Mouse (Mus musculus): ENCODE data around the gene Vpreb1. TPM values are rescaled to one million over a fixed set of nuclear protein-coding genes. Genes with fewer than 3 reads are reported as not detected.

Vpreb1 gene
- polyA plus RNA-seq, 1 experiment from 2014 or later, result 1.3 TPM

DNA sequence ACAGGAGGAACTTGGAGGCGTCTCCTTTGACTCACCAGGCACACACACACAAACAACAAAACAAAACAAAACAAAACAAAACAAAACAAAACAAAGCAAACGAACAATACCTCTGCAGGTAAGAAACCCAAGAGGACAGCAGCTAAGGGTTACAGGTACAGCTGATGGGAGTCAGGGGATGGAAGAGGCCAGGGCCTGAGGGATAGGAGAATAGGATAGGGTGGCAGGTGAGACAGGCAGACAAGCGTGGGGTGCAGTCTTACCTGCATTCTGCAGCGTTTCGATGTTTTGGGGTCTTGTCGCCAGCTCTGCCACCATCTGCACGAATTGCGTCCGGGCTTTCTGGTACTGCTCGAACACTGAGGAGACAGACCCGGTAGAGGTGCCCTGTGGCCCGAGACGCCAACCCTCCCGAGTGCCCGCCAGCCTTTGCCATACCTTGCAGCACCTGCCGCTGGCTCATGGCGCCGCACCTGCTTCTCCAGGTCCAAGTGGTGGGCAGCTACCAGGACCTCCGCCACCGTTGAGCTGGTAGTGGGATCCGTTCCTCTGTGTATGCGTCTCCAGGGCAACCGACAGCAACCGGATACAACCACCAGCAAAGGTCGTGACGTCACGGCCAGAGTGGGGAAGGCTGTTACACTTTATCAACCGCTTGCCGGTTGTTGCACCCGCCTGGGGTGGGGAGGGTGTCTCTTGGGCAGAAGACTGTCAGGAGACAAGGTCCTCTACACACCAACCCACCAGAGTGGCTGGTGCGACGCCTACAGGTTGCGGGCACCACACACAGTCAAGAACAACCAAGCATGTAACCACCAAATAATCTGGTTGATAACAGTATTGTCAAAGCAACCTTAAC is 41.7 kb downstream of the Vpreb1 start, which contains the start of gene Spag6l:
Spag6l (minus strand) TSS at position 700 of the 859 bp plus-strand sequence.
- Histone ChIP-seq H3K4me3 (replicated peaks; ENCODE audit: low read depth, low read length) (peak within 1 kb of the TSS; percentile 60), H3K9me3 (ENCODE audit: control insufficient read depth, low read length) (no peaks in the 10 kb centered on the region), H3K4me2 (ENCODE audit: low read length) (peak within 1 kb of the TSS; percentile 80), H3K27me3 (ENCODE audit: control insufficient read depth, insufficient read depth, low read length) (no peaks in the 10 kb centered on the region), H3K4me1 (ENCODE audit: control insufficient read depth, insufficient read depth, low read length) (no peaks in the 10 kb centered on the region; the same call in 1 of the 2 replicates), H3K27ac (replicated peaks; ENCODE audit: low read depth, low read length) (0 out of 2 replicates have a peak within 1 kb of the TSS, but pooled peaks have one; percentile 5), H3K36me3 (ENCODE audit: control insufficient read depth, insufficient read depth, low read length) (no peaks in the 10 kb centered on the region), H3K9ac (replicated peaks; ENCODE audit: low read length) (peak within 1 kb of the TSS; percentile 65)
- DNase-seq (peak; percentile 90), ATAC-seq (ENCODE audit: low FRiP score, low TSS enrichment) (peak; percentile 93)
- WGBS, result 6% methylated on average over 33 of the region's 33 CpGs

DNA sequence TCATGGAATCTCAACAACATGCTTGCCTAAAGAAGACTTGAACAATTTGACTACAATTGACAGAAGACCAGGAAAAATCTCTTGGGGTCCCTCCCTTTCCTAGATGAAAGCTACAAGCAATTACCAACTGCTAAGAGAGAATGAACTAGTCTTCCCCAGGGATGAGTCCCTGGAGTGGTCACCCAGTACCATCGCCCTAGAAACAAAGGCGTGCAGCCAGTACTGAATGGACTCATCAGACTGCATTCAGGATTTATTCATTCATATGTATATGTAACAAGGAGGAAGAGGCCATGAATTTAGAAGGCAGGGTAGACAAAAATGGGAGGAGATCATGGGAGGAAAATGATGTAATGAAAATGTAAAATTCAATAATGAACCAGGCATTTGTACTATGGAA is 44.4 kb downstream of the Vpreb1 start:
- no peak overlapping the region for H3K4me3 ChIP-seq (replicated peaks; ENCODE audit: low read depth, low read length)
- no peaks in the 10 kb centered on the region for H3K27me3 ChIP-seq (ENCODE audit: control insufficient read depth, insufficient read depth, low read length)
- ATAC-seq (ENCODE audit: low FRiP score, low TSS enrichment) (no peak), DNase-seq (no peak)
- 0 out of 2 replicates have a peak, but pooled peaks cover 2% of the 10 kb centered on the region for H3K9me3 ChIP-seq (ENCODE audit: control insufficient read depth, low read length)
- H3K9ac ChIP-seq (replicated peaks; ENCODE audit: low read length), result no peak overlapping the region
- no peak overlapping the region for H3K27ac ChIP-seq (replicated peaks; ENCODE audit: low read depth, low read length)
- 74% methylated on average over 2 of the region's 2 CpGs for WGBS
- H3K4me2 ChIP-seq (ENCODE audit: low read length), result no peak overlapping the region
- no peaks in the 10 kb centered on the region for H3K36me3 ChIP-seq (ENCODE audit: control insufficient read depth, insufficient read depth, low read length)
- H3K4me1 ChIP-seq (ENCODE audit: control insufficient read depth, insufficient read depth, low read length), result no peaks in the 10 kb centered on the region; the same call in 1 of the 2 replicates

DNA sequence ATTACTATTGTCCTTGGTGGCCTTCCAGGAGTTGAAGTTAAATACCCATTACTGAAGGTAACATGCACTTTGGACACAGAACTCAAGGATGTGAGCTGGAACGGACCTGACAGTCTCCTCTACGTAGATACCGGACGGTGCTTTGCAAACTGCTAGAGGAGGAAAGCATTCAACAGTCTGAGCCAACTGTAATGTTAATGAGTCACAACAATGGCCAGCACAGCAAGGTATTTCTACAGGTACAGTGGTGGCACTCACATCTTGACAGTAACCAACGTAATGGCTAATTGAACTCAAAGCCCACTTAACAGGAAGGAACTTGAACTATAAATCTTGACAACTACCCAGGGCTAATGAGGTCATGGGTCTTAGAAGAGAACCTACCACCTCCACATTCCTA is 45.2 kb downstream of the Vpreb1 start:
- DNase-seq (no peak), ATAC-seq (ENCODE audit: low FRiP score, low TSS enrichment) (no peak)
- no peaks in the 10 kb centered on the region for H3K36me3 ChIP-seq (ENCODE audit: control insufficient read depth, insufficient read depth, low read length)
- H3K27me3 ChIP-seq (ENCODE audit: control insufficient read depth, insufficient read depth, low read length), result no peaks in the 10 kb centered on the region
- H3K4me3 ChIP-seq (replicated peaks; ENCODE audit: low read depth, low read length), result no peak overlapping the region
- no peak overlapping the region for H3K27ac ChIP-seq (replicated peaks; ENCODE audit: low read depth, low read length)
- 49% methylated on average over 5 of the region's 5 CpGs for WGBS
- no peaks in the 10 kb centered on the region; the same call in 1 of the 2 replicates for H3K4me1 ChIP-seq (ENCODE audit: control insufficient read depth, insufficient read depth, low read length)
- no peak overlapping the region for H3K9ac ChIP-seq (replicated peaks; ENCODE audit: low read length)
- H3K4me2 ChIP-seq (ENCODE audit: low read length), result no peak overlapping the region
- H3K9me3 ChIP-seq (ENCODE audit: control insufficient read depth, low read length), result peaks cover 5% of the 10 kb centered on the region; the same call in 1 of the 2 replicates

Other genes starting within 250 kb of the Vpreb1 start
- gene Olfr19, start 194.4 kb downstream of the Vpreb1 start, polyA plus RNA-seq (2014; fragmentation: Nextera tagmentation; extraction: Ambion mirVana), result not detected in 2 replicates
- 17.9 and 18.7 TPM in 2 replicates for gene Spag6l, start 41.4 kb downstream of the Vpreb1 start, polyA plus RNA-seq (2014; fragmentation: Nextera tagmentation; extraction: Ambion mirVana)
- gene Igll1, start 6.9 kb downstream of the Vpreb1 start, polyA plus RNA-seq (2014; fragmentation: Nextera tagmentation; extraction: Ambion mirVana), result not detected in 2 replicates
- 67.5 and 71.9 TPM in 2 replicates for gene Top3b, start 107 bp downstream of the Vpreb1 start, polyA plus RNA-seq (2014; fragmentation: Nextera tagmentation; extraction: Ambion mirVana)
- 15.5 and 17.4 TPM in 2 replicates for gene Ppm1f, start 25.6 kb upstream of the Vpreb1 start, polyA plus RNA-seq (2014; fragmentation: Nextera tagmentation; extraction: Ambion mirVana)
- 214 and 219 TPM in 2 replicates for gene Mapk1, start 112.5 kb upstream of the Vpreb1 start, polyA plus RNA-seq (2014; fragmentation: Nextera tagmentation; extraction: Ambion mirVana)
- gene Ypel1, start 198.9 kb upstream of the Vpreb1 start, polyA plus RNA-seq (2014; fragmentation: Nextera tagmentation; extraction: Ambion mirVana), result 169 and 174 TPM in 2 replicates
- gene Ppil2, start 240.4 kb upstream of the Vpreb1 start, polyA plus RNA-seq (2014; fragmentation: Nextera tagmentation; extraction: Ambion mirVana), result 142 and 145 TPM in 2 replicates